Mouse (Mus musculus): ENCODE results near the gene Defa26. TPM values are rescaled to one million over a fixed set of nuclear protein-coding genes. Genes with fewer than 3 reads are reported as not detected.
"Not testable (repeated sequence)": the region's sequence is repeated elsewhere in the genome, so short reads cannot be mapped to it uniquely, and the experiment has no call there.

Gene Defa26
- not detected in 2 replicates for polyA plus RNA-seq (2014; fragmentation: Nextera tagmentation; extraction: Ambion mirVana)

DNA sequence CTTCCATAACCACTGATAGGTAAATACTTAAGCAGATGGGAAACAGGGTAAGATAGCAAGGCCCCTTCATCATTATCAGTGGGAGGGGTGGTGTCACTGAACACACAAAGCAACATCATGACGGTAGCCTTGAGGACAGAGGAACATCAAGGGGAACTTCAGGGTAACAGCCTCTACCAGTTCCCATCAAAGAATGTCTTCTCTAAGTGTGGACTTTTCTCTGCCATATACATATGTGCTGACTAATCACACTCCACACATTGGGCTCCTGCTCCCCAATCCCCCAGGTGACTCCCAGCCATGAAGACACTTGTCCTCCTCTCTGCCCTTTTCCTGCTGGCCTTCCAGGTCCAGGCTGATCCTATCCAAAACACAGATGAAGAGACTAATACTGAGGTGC, at the start of gene Defa26:
TSS of gene Defa26 (plus strand) at position 301 of the 400 bp plus-strand sequence.
- DNase-seq (ENCODE audit: low spot score); H3K36me3 ChIP-seq (ENCODE audit: control insufficient read depth, insufficient read depth, low read length); H3K27me3 ChIP-seq (replicated peaks; ENCODE audit: control insufficient read depth, insufficient read depth, low read length); H3K4me2 ChIP-seq; H3K9ac ChIP-seq (ENCODE audit: low read depth, low read length); ATAC-seq (replicated peaks; ENCODE audit: low FRiP score); H3K4me1 ChIP-seq (replicated peaks; ENCODE audit: control insufficient read depth, insufficient read depth, low read length); H3K4me3 ChIP-seq (ENCODE audit: low read depth, low read length); H3K9me3 ChIP-seq (ENCODE audit: control insufficient read depth, low read length); H3K27ac ChIP-seq (ENCODE audit: low read depth, low read length): not testable (repeated sequence)
- WGBS, result no CpG with 5 or more reads among the region's 1 CpGs

DNA sequence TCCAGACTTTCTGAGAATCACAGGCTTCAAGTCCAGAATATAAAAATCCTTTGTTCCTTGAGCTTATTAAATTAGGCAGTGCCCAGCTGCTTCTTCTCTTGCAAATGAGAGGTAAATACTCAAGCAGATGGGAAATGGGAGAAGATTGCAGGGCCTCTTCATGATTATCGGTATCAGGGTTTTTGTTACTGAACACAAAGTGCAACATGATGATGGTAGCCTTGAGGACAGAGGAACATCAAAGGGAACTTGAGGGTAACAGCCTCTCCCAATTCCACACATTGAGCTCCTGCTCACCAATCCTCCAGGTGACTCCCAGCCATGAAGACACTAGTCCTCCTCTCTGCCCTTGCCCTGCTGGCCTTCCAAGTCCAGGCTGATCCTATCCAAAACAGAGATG, 35.3 kb upstream of the Defa26 start, which contains the start of gene Defa28:
TSS of gene Defa28 (plus strand) at position 301 of the 400 bp plus-strand sequence.
- not testable (repeated sequence) for H3K27ac ChIP-seq (ENCODE audit: low read depth, low read length); ATAC-seq (replicated peaks; ENCODE audit: low FRiP score); H3K4me2 ChIP-seq; H3K27me3 ChIP-seq (replicated peaks; ENCODE audit: control insufficient read depth, insufficient read depth, low read length); H3K9ac ChIP-seq (ENCODE audit: low read depth, low read length); H3K4me1 ChIP-seq (replicated peaks; ENCODE audit: control insufficient read depth, insufficient read depth, low read length); H3K9me3 ChIP-seq (ENCODE audit: control insufficient read depth, low read length); H3K4me3 ChIP-seq (ENCODE audit: low read depth, low read length); H3K36me3 ChIP-seq (ENCODE audit: control insufficient read depth, insufficient read depth, low read length); DNase-seq (ENCODE audit: low spot score)
- WGBS, result no CpG with 5 or more reads among the region's 1 CpGs

DNA sequence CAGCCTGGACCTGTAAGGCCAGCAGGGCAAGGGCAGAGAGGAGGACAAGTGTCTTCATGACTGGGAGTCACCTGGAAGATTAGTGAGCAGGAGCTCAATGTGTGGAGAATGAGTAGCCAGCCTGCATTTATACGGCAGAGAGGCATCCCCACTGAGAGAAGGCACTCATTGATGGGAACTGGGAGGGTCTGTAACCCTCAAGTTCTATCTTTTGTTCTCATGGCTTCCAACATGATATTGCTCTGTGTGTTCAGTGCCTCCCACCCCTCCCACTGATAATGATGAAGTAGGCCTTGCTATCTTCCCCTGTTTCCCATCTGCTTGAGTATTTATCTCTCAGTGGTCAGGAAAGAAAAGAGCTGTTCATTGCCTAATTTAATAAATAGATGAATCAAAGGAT, 23.6 kb upstream of the Defa26 start, which contains the start of gene Gm7861:
TSS of gene Gm7861 (minus strand) at position 101 of the 400 bp plus-strand sequence.
- H3K27me3 ChIP-seq (replicated peaks; ENCODE audit: control insufficient read depth, insufficient read depth, low read length); H3K4me1 ChIP-seq (replicated peaks; ENCODE audit: control insufficient read depth, insufficient read depth, low read length); H3K27ac ChIP-seq (ENCODE audit: low read depth, low read length); DNase-seq (ENCODE audit: low spot score); H3K4me2 ChIP-seq; H3K9ac ChIP-seq (ENCODE audit: low read depth, low read length); H3K36me3 ChIP-seq (ENCODE audit: control insufficient read depth, insufficient read depth, low read length); H3K9me3 ChIP-seq (ENCODE audit: control insufficient read depth, low read length); H3K4me3 ChIP-seq (ENCODE audit: low read depth, low read length); ATAC-seq (replicated peaks; ENCODE audit: low FRiP score): not testable (repeated sequence)
- WGBS, result no CpG with 5 or more reads among the region's 1 CpGs

DNA sequence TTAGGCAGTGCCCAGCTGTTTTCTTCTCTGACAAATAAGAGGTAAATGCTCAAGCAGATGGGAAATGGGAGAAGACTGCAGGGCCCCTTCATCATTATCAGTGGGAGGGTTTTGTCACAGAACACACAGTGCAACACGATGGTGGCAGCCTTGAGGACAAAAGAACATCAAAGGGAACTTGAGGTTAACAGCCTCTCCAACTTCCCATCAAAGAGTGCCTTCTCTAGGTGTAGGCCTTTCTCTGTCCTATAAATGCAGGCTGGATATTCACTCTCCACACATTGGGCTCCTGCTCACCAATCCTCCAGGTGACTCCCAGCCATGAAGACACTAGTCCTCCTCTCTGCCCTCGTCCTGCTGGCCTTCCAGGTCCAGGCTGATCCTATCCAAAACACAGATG, 37.5 kb downstream of the Defa26 start, which contains the start of gene Defa17:
TSS of gene Defa17 (plus strand) at position 301 of the 400 bp plus-strand sequence.
- not testable (repeated sequence) for H3K9ac ChIP-seq (ENCODE audit: low read depth, low read length); H3K4me3 ChIP-seq (ENCODE audit: low read depth, low read length); H3K4me2 ChIP-seq; H3K36me3 ChIP-seq (ENCODE audit: control insufficient read depth, insufficient read depth, low read length); H3K27ac ChIP-seq (ENCODE audit: low read depth, low read length); ATAC-seq (replicated peaks; ENCODE audit: low FRiP score); H3K9me3 ChIP-seq (ENCODE audit: control insufficient read depth, low read length); H3K27me3 ChIP-seq (replicated peaks; ENCODE audit: control insufficient read depth, insufficient read depth, low read length); DNase-seq (ENCODE audit: low spot score); H3K4me1 ChIP-seq (replicated peaks; ENCODE audit: control insufficient read depth, insufficient read depth, low read length)
- WGBS, result no CpG with 5 or more reads among the region's 2 CpGs

DNA sequence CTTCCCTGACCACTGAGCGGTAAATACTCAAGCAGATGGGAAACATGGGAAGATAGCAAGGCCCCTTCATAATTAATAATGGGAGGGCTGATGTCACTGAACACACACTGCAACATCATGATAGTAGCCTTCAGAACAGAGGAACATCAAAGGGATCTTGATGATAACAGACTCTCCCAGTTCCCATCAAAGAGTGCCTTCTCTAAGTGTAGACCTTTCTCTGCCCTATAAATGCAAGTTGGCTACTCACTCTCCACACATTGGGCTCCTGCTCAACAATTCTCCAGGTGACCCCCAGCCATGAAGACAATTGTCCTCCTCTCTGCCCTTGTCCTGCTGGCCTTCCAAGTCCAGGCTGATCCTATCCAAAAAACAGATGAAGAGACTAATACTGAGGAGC, 47.5 kb downstream of the Defa26 start, which contains the start of gene Defa34:
TSS of gene Defa34 (plus strand) at position 301 of the 400 bp plus-strand sequence.
- not testable (repeated sequence) for H3K4me1 ChIP-seq (replicated peaks; ENCODE audit: control insufficient read depth, insufficient read depth, low read length); DNase-seq (ENCODE audit: low spot score); H3K27ac ChIP-seq (ENCODE audit: low read depth, low read length); H3K9ac ChIP-seq (ENCODE audit: low read depth, low read length); ATAC-seq (replicated peaks; ENCODE audit: low FRiP score); H3K27me3 ChIP-seq (replicated peaks; ENCODE audit: control insufficient read depth, insufficient read depth, low read length); H3K4me2 ChIP-seq; H3K4me3 ChIP-seq (ENCODE audit: low read depth, low read length); H3K36me3 ChIP-seq (ENCODE audit: control insufficient read depth, insufficient read depth, low read length); H3K9me3 ChIP-seq (ENCODE audit: control insufficient read depth, low read length)
- 83% methylated on average over 1 of the region's 1 CpGs for WGBS

Other genes with a start within 250 kb of the Defa26 start
- not detected in 2 replicates for gene Defa2, start 239.7 kb upstream of the Defa26 start, polyA plus RNA-seq (2014; fragmentation: Nextera tagmentation; extraction: Ambion mirVana)
- gene Defa33, start 226.4 kb upstream of the Defa26 start, polyA plus RNA-seq (2014; fragmentation: Nextera tagmentation; extraction: Ambion mirVana), result not detected in 2 replicates
- not detected in 2 replicates for gene Defa36, start 190.8 kb upstream of the Defa26 start, polyA plus RNA-seq (2014; fragmentation: Nextera tagmentation; extraction: Ambion mirVana)
- not detected in 2 replicates for gene Gm7849, start 161.6 kb upstream of the Defa26 start, polyA plus RNA-seq (2014; fragmentation: Nextera tagmentation; extraction: Ambion mirVana)
- not detected in 2 replicates for gene Defa20, start 108.9 kb upstream of the Defa26 start, polyA plus RNA-seq (2014; fragmentation: Nextera tagmentation; extraction: Ambion mirVana)
- not detected in 2 replicates for gene Defa32, start 89.2 kb upstream of the Defa26 start, polyA plus RNA-seq (2014; fragmentation: Nextera tagmentation; extraction: Ambion mirVana)
- gene Defa37, start 52.8 kb upstream of the Defa26 start, polyA plus RNA-seq (2014; fragmentation: Nextera tagmentation; extraction: Ambion mirVana), result not detected in 2 replicates
- not detected in 2 replicates for gene Defa28, start 35.2 kb upstream of the Defa26 start, polyA plus RNA-seq (2014; fragmentation: Nextera tagmentation; extraction: Ambion mirVana)
- gene Gm7861, start 23.7 kb upstream of the Defa26 start, polyA plus RNA-seq (2014; fragmentation: Nextera tagmentation; extraction: Ambion mirVana), result not detected in 2 replicates
- not detected in 2 replicates for gene Defa17, start 37.6 kb downstream of the Defa26 start, polyA plus RNA-seq (2014; fragmentation: Nextera tagmentation; extraction: Ambion mirVana)
- not detected in 2 replicates for gene Defa34, start 47.6 kb downstream of the Defa26 start, polyA plus RNA-seq (2014; fragmentation: Nextera tagmentation; extraction: Ambion mirVana)
- not detected in 2 replicates for gene AY761184, start 85.5 kb downstream of the Defa26 start, polyA plus RNA-seq (2014; fragmentation: Nextera tagmentation; extraction: Ambion mirVana)
- gene Defa24, start 116.3 kb downstream of the Defa26 start, polyA plus RNA-seq (2014; fragmentation: Nextera tagmentation; extraction: Ambion mirVana), result not detected in 2 replicates
- not detected in 2 replicates for gene Defb50, start 205.4 kb downstream of the Defa26 start, polyA plus RNA-seq (2014; fragmentation: Nextera tagmentation; extraction: Ambion mirVana)
- not detected in 2 replicates for gene Defb2, start 221.7 kb downstream of the Defa26 start, polyA plus RNA-seq (2014; fragmentation: Nextera tagmentation; extraction: Ambion mirVana)
- gene Defb10, start 240.7 kb downstream of the Defa26 start, polyA plus RNA-seq (2014; fragmentation: Nextera tagmentation; extraction: Ambion mirVana), result not detected in 2 replicates